Mouse (Mus musculus) hindbrain, embryonic 11.5 days (tissue): ENCODE results near the gene Hmox1. TPM values are rescaled to one million over a fixed set of nuclear protein-coding genes. Genes with fewer than 3 reads are reported as not detected.

Source experiments
- ATAC-seq: fragments of 200-750 bp; cut with Nextera tagmentation; 2 replicates; pipeline ENCODE4 v1.8.0; 2017; ENCODE audit warnings: mild to moderate bottlenecking, moderate TSS enrichment, moderate library complexity; ENCODE audit not compliant: low FRiP score
- DNase-seq: peaks from one replicate; pipeline ENCODE4 v3.0.0-alpha.2; 2015; ENCODE audit warnings: low spot score
- H3K27ac ChIP-seq: fragments of 300-500 bp; sonication (generic); 2 replicates; pipeline ENCODE4 v1.5.1; 2014; ENCODE audit warnings: mild to moderate bottlenecking, low read depth, low read length
- H3K27me3 ChIP-seq: fragments of 300-500 bp; sonication (generic); 2 replicates; pipeline ENCODE4 v1.6.1; 2014; ENCODE audit warnings: mild to moderate bottlenecking, low read length, moderate library complexity, mixed read lengths; ENCODE audit not compliant: control insufficient read depth, insufficient read depth
- H3K36me3 ChIP-seq: fragments of 300-500 bp; sonication (generic); 2 replicates; pipeline ENCODE4 v1.6.1; 2014; ENCODE audit warnings: mild to moderate bottlenecking, low read length, moderate library complexity, mixed read lengths; ENCODE audit not compliant: control insufficient read depth, insufficient read depth
- H3K4me1 ChIP-seq: fragments of 300-500 bp; sonication (generic); replicated peaks from 2 replicates; pipeline ENCODE4 v1.6.1; 2014; ENCODE audit warnings: low read length, mixed read lengths; ENCODE audit not compliant: control insufficient read depth, insufficient read depth
- H3K4me2 ChIP-seq: fragments of 300-500 bp; sonication (generic); replicated peaks from 2 replicates; pipeline ENCODE4 v1.6.1; 2014; ENCODE audit warnings: mild to moderate bottlenecking, low read depth, low read length
- H3K4me3 ChIP-seq: fragments of 300-500 bp; sonication (generic); 2 replicates; pipeline ENCODE4 v1.5.1; 2014; ENCODE audit warnings: low read depth, low read length
- H3K9ac ChIP-seq: fragments of 300-500 bp; sonication (generic); 2 replicates; pipeline ENCODE4 v1.6.1; 2014; ENCODE audit warnings: low read depth, low read length
- H3K9me3 ChIP-seq: fragments of 300-500 bp; sonication (generic); 2 replicates; pipeline ENCODE4 v1.6.1; 2016; ENCODE audit warnings: low read length; ENCODE audit not compliant: control insufficient read depth
- WGBS: fragments of 180-500 bp; shearing (Covaris S2); extraction: QIAGEN DNeasy Blood & Tissue Kit; methylation state at CpG from one replicate; pipeline ENCODE4 v1.1.7; 2014; 5-methylcytosine and 5-hydroxymethylcytosine counted together
- polyA plus RNA-seq: library from polyadenylated mRNA; unstranded; fragments of >200 nt; fragmentation: Nextera tagmentation; extraction: Ambion mirVana; gene quantifications from 2 replicates; pipeline ENCODE4 v1.2.1, GENCODE M21; 2014

Hmox1 gene
- 9.2 and 15.1 TPM in 2 replicates for polyA plus RNA-seq

DNA sequence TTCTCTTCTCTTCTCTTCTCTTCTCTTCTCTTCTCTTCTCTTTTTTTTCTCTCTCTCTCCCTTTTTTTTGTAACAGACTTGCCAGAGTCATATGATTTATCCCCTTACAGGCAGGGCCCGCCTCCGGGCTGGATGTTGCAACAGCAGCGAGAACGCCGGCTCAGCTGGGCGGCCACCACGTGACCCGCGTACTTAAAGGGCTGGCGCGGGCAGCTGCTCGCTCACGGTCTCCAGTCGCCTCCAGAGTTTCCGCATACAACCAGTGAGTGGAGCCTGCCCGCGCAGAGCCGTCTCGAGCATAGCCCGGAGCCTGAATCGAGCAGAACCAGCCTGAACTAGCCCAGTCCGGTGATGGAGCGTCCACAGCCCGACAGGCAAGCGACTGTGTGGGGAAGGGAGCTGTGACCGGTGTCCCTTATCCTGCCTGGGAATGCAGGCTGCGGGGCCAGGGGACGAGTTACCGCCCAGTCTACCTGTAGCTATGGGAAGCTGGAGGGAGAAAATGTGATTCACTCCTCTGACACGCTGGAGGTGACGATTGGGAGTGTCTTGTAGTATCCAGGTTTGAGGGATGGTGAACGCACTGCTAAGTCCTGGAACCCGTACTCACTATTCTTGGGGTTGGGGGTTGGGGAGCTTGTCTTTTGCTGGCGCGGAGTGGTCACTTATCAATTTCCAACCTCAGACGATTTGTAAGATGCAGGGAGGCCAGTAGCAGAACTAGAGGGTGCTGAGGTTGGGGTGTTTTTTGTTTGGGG, at the start of gene Hmox1:
TSS of gene Hmox1 (plus strand) at position 223 of the 758 bp plus-strand sequence.
- WGBS = under 1% methylated on average over 36 of the region's 36 CpGs
- ATAC-seq (peak; percentile 93), DNase-seq (peak; percentile 90)
- H3K4me2 ChIP-seq = peak within 1 kb of the TSS; percentile 81
- H3K9ac ChIP-seq = peak within 1 kb of the TSS; percentile 73
- H3K27ac ChIP-seq = no peak within 1 kb of the TSS
- H3K4me3 ChIP-seq = peak within 1 kb of the TSS; percentile 56
- no peaks in the 10 kb centered on the region for H3K27me3 ChIP-seq
- no peaks in the 10 kb centered on the region for H3K36me3 ChIP-seq
- H3K9me3 ChIP-seq = no peaks in the 10 kb centered on the region
- no peaks in the 10 kb centered on the region; the same call in 1 of the 2 replicates for H3K4me1 ChIP-seq

DNA sequence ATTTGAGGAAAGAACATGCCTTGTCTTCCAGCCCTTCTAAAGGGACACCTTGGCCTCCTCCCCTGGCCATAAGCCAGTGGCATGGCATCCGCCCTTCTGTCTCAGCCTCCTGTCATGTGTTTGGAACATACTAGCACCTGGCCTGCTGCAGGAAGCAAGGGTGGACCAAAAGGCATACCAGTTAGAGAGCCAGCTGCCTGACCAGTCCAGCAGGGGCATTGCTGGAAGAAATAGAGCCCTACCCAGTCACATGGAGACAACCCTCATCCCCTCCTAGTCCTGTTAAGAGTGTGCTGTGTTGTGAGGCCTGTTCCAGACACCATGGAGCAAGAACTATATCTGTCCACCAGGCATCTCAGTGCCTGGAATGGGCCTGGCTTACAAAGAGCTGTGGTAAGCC, 47.1 kb upstream of the Hmox1 start:
- WGBS = 100% methylated on average over 1 of the region's 1 CpGs
- no peak for ATAC-seq

GRCm38 (mm10) chr8:75047784-75048183, 45.6 kb upstream of the Hmox1 start:
- Histone ChIP-seq H3K27me3 (no peaks in the 10 kb centered on the region), H3K9ac (no peak overlapping the region), H3K27ac (no peak overlapping the region), H3K9me3 (no peaks in the 10 kb centered on the region), H3K36me3 (no peaks in the 10 kb centered on the region), H3K4me1 (no peaks in the 10 kb centered on the region), H3K4me3 (no peak overlapping the region), H3K4me2 (no peak overlapping the region)
- DNase-seq = no peak
- 83% methylated on average over 3 of the region's 3 CpGs for WGBS
- ATAC-seq = no peak

More for the DNA sequence above, 47.1 kb upstream of the Hmox1 start:
- no peaks in the 10 kb centered on the region for H3K9me3 ChIP-seq
- H3K4me1 ChIP-seq = no peaks in the 10 kb centered on the region
- H3K27me3 ChIP-seq = no peaks in the 10 kb centered on the region
- no peak overlapping the region for H3K27ac ChIP-seq
- H3K36me3 ChIP-seq = no peaks in the 10 kb centered on the region
- H3K4me2 ChIP-seq = no peak overlapping the region
- H3K9ac ChIP-seq = no peak overlapping the region
- DNase-seq = no peak
- no peak overlapping the region for H3K4me3 ChIP-seq

GRCm38 (mm10) chr8:75053342-75053741, 40.1 kb upstream of the Hmox1 start:
- H3K4me2 ChIP-seq = no peak overlapping the region
- DNase-seq (no peak), ATAC-seq (no peak)
- 88% methylated on average over 4 of the region's 4 CpGs for WGBS
- H3K36me3 ChIP-seq = no peaks in the 10 kb centered on the region
- no peak overlapping the region for H3K4me3 ChIP-seq
- no peaks in the 10 kb centered on the region for H3K27me3 ChIP-seq
- no peaks in the 10 kb centered on the region for H3K9me3 ChIP-seq
- H3K4me1 ChIP-seq = no peaks in the 10 kb centered on the region
- H3K9ac ChIP-seq = no peak overlapping the region
- no peak overlapping the region for H3K27ac ChIP-seq

GRCm38 (mm10) chr8:75055673-75056072, 37.7 kb upstream of the Hmox1 start:
- ATAC-seq (no peak), DNase-seq (no peak)
- H3K27ac ChIP-seq = no peak overlapping the region
- H3K4me1 ChIP-seq = no peaks in the 10 kb centered on the region
- H3K9ac ChIP-seq = no peak overlapping the region
- H3K27me3 ChIP-seq = no peaks in the 10 kb centered on the region
- no peaks in the 10 kb centered on the region for H3K9me3 ChIP-seq
- H3K4me2 ChIP-seq = no peak overlapping the region
- H3K4me3 ChIP-seq = no peak overlapping the region
- 95% methylated on average over 2 of the region's 2 CpGs for WGBS
- no peaks in the 10 kb centered on the region for H3K36me3 ChIP-seq

DNA sequence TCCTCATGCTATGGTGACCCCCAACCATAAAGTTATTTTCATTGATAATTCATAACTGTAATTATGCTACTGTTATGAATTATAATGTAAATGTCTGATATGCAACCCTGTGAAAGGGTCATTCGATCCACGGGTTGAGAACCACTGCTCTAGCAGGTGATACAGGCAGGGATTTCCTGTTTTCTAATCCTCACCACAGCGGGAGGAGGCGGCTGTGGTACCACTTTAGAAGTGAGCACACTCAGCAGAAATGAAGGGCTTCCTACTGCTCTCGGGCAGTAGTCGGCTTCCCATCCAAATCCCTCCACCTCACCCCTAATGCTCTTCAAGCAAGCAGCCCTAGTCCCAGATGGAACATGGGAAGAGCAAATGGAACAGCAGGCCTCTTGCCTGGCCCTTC, 33.4 kb upstream of the Hmox1 start:
- Histone ChIP-seq H3K4me1 (0 out of 2 replicates have a peak, but pooled peaks cover 2% of the 10 kb centered on the region), H3K27me3 (no peaks in the 10 kb centered on the region), H3K4me3 (no peak overlapping the region), H3K9ac (no peak overlapping the region), H3K9me3 (no peaks in the 10 kb centered on the region), H3K27ac (no peak overlapping the region), H3K4me2 (no peak overlapping the region), H3K36me3 (no peaks in the 10 kb centered on the region)
- WGBS = 81% methylated on average over 6 of the region's 6 CpGs
- ATAC-seq (no peak), DNase-seq (no peak)

DNA sequence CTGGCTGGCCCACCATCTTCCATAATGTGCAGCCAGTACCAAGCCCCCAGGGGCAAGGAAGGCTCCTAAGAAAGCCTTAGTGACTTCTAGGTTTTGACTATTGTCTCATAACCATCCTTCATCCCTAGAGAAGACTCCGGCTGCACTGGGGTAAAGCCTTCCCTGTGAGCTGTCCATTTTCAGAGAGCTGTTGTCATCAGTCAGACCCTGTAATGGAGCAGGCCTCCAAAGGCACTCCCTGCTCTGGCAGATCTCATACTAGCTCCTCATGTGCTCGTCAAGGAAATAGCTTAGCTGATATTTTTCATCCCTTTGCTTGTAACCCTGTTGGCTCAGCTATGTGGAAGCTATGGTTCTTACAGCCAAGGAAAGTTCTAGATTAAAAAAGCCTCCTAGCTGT, 32.6 kb upstream of the Hmox1 start:
- Histone ChIP-seq H3K4me3 (no peak overlapping the region), H3K36me3 (no peaks in the 10 kb centered on the region), H3K27ac (no peak overlapping the region), H3K4me2 (no peak overlapping the region), H3K9ac (no peak overlapping the region), H3K27me3 (no peaks in the 10 kb centered on the region), H3K4me1 (0 out of 2 replicates have a peak, but pooled peaks cover 2% of the 10 kb centered on the region), H3K9me3 (no peaks in the 10 kb centered on the region)
- ATAC-seq = no peak
- 82% methylated on average over 2 of the region's 2 CpGs for WGBS
- no peak for DNase-seq

GRCm38 (mm10) chr8:75063290-75063689, 30.1 kb upstream of the Hmox1 start:
- no peak overlapping the region for H3K4me3 ChIP-seq
- no peak overlapping the region for H3K4me2 ChIP-seq
- ATAC-seq = no peak
- H3K27me3 ChIP-seq = no peaks in the 10 kb centered on the region
- WGBS = 74% methylated on average over 3 of the region's 3 CpGs
- no peak overlapping the region for H3K9ac ChIP-seq
- no peak overlapping the region for H3K27ac ChIP-seq
- 0 out of 2 replicates have a peak, but pooled peaks cover 2% of the 10 kb centered on the region for H3K4me1 ChIP-seq
- no peaks in the 10 kb centered on the region for H3K36me3 ChIP-seq
- no peak for DNase-seq
- no peaks in the 10 kb centered on the region for H3K9me3 ChIP-seq

DNA sequence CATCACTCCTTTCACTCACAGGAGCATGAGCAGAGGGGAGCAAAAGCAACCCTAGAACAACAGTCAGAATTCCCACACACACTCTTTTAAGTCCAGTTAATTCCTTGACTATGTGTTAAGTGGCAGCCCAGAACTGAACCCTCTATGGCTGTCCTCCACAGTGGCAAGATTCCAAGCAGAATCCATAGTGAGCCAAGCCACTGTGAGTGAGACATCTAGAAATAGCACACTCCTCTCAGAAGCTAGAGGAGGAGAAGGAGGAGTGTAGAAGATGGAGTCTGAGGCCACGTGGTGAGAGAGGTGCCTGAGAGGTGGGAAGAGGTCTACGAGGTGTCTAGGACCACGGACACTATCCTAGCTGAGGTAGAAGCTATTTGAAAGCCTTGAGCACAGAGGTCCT, 28.6 kb upstream of the Hmox1 start:
- Histone ChIP-seq H3K4me3 (no peak overlapping the region), H3K36me3 (no peaks in the 10 kb centered on the region), H3K27me3 (no peaks in the 10 kb centered on the region), H3K27ac (no peak overlapping the region), H3K9ac (no peak overlapping the region), H3K4me2 (no peak overlapping the region), H3K4me1 (0 out of 2 replicates have a peak, but pooled peaks cover 2% of the 10 kb centered on the region), H3K9me3 (no peaks in the 10 kb centered on the region)
- WGBS = 93% methylated on average over 3 of the region's 3 CpGs
- ATAC-seq (no peak), DNase-seq (no peak)
